Mouse (Mus musculus): ENCODE measurements at regions not wholly inside any gene's neighbourhood (a gene's known extent, or its start where the extent isn't known, plus 50 kb on each side); places are given as distances from the start of the nearest gene placed in this dataset.

- DNase-seq (ENCODE audit: low read depth in 1 of 2, low spot score in 2 of 2), result no peak
These were observed 124.1 kb downstream of the Edn3 start for GRCm38 (mm10) chr2:174884232-174885225.

DNA sequence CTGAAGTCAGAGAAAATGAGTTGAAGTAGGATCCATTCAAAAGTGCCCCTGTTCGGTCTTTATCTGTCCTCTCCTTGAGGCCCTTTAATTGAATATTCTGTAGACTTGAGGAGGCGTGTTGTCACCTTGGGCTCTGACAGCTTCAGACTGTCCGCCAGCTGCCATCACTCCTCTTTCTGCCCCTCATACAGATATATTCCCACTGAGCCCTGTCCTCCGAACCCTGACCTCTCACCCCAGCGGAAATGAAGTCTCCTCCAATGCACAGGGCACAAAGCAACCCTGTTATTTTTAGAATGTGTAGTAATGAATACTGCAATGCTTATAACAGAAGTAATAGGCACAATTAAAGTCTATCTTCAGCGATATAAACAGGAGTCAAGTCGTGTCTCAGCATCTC is 117.4 kb upstream of the Gm14444 start:
- no peak for DNase-seq (ENCODE audit: low read depth in 1 of 2, low spot score in 2 of 2)

DNA sequence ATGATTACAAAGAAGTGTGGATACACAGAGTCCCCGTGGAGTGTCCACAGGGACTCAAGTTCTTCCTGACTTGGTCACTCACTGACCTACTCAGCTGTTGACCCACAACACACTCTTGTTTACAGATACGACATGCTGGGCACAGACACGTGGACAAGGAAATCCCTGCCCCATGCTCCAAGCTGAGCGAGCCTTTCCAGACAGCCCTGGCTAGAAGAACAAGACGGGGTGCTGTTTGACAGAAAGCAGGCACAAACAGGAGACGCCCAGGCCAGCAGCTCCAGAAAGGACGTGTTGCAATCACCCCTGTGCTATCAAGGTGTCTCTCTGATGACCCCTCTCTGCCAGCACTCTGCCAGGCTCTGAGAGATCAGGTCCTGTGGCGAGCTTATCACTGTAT is 112.6 kb upstream of the Gm14444 start:
- no peak for DNase-seq (ENCODE audit: low read depth in 1 of 2, low spot score in 2 of 2)

GRCm38 (mm10) chr2:174899940-174900670 is 109.9 kb upstream of the Gm14444 start:
- no peak for DNase-seq (ENCODE audit: low read depth in 1 of 2, low spot score in 2 of 2)

DNA sequence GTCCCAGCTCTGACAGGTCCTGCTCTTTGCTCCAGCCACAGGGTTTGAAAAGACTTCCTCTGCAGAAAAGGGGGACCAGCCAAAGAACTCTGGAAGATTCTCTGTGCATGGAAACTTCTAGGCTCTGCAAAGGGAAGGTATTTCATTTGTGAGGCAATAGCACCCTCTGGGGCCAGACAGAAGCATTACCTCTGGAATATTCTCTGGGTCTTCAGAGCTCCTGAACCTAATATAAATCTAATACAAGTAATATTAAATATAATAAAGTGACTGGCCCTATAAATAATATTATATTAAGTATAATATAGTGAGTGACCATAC is 109.4 kb upstream of the Gm14444 start:
- no peak for DNase-seq (ENCODE audit: low read depth in 1 of 2, low spot score in 2 of 2)

- no peak for DNase-seq (ENCODE audit: low read depth in 1 of 2, low spot score in 2 of 2)
These were observed 108.2 kb upstream of the Gm14444 start for GRCm38 (mm10) chr2:174901801-174902200.

DNA sequence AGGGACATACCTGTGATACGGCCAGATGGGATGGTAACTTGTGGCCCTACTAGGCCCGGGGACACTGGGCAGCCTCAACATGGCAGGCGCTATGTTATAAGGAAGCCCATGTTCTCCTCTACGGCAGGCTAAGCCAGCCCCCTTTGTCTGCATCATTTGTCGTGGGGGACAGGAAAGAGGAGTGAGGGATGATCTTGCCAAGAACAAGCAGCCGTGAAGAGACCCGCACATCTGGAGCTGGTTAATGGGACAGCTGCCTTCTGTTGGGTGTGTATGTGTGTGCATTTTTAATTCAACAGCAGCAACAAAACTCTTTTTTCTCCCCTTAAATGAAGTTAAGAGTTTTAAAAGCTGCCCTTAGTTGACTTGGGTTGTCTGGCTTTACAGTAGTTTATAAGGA is 106.4 kb upstream of the Gm14444 start:
- no peak for DNase-seq (ENCODE audit: low read depth in 1 of 2, low spot score in 2 of 2)

DNA sequence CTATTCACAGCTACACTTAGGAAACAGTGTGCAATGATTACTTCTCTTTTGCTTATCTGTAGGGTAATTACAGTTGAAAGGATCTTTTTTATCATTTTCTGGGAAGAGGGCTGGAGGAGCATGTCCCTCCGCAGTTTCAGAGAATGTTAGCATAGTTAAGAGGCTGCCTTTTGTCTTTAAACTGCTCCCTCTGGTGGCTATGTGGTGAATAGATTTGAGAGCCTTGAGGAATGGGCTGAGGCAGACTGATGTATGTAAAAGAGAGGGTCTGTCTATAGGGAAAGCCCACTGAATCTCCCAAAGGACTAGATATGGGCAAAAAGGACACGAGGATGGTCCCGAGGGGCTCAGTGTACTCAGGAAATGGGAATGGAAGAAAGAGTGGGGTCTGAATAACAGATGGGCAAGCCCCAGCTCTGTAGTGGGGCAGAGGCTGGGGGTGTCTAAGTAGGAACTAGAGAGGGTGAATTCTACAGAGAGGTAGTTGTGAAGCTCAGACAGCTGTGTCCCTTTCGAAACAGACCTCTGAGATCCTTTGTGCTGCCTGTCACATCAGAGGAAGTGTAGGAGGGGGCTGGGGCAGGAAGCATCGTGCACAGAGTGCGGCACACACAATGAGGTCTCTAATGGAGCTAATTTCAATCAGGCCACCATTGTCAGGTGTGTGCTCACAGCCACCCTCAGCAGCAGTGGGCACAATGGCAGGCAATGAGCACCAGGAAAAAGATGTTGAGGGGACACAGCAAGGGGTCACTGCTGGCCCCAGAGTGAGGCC is 104.0 kb upstream of the Gm14444 start:
- no peak for DNase-seq (ENCODE audit: low read depth in 1 of 2, low spot score in 2 of 2)

DNA sequence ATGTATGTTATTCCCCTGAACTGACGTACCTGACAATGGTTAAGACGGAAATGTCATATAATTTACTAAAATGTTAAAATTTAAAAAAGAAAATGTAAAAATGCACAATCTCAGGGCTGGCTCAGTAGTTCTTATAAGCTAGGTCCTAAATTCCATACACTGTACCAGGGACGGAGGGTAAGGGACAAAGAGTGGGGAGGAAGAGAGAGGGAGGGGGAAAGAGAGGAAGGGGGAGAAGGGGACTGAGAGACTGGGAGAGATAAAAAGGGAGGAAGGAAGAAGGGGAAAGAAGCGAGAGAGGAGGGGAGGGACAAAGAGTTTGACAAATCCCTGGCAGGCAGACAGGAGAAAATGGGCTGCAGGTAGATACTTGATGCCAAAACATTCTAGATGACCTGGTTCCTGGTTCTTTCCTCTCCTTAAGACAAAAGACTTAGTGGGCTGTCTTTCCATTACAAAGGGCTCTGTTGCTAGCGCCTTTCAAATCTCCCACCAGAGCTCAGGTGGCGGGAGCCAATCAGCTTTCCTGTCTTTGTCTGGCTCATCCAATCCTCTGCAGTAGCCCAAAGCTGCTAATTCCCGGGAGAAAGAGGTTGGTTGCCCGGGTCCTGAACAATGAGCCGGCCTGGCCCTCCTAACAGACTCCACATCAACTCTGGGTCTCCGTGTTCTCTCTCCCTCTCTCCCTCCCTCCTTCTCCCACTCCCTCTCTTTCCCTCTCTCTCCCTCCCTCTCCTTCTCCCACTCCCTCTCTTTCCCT is 92.7 kb upstream of the Gm14444 start:
- no peak for DNase-seq (ENCODE audit: low read depth in 1 of 2, low spot score in 2 of 2)

DNA sequence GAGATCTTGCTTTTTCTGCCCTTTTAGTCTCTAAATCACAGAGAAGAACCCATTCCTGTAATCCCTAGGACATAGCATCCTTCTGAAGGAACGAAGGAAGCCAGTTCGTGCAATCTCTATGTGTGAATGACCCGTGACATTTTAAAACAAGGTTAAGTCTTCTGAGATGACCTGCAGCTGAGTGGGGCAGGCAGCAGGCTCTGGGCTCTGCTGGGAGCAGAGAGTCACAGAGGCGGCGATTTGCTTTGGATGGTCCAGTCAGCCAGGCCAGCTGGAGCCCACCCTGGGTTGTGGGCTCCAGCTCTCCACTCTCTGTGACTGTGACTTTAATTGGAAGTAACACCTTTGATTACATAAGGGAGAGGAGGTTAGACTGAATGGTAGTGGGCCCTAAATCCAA is 92.1 kb upstream of the Gm14444 start:
- DNase-seq (ENCODE audit: low read depth in 1 of 2, low spot score in 2 of 2), result no peak

GRCm38 (mm10) chr2:174922208-174922607 is 87.8 kb upstream of the Gm14444 start:
- no peak for DNase-seq (ENCODE audit: low read depth in 1 of 2, low spot score in 2 of 2)

DNA sequence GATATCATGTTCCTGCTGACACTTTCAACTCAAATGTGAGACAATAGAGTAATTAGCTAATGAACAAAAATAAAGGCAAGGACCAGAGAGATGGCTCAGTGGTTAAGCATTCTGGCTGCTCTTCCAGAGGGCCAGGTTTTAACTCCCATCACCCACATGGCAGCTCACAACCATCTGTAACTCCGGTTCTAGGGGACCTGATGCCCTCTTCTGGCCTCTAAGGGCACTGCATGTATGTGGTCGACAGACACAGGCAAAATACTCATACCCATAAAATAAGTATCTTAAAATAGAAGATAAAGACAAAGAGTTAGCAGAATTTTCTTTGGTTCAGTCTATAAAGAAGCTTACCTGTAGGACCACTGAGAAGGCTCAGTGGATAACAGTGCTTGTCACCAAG is 80.3 kb upstream of the Gm14444 start:
- DNase-seq (ENCODE audit: low read depth in 1 of 2, low spot score in 2 of 2), result no peak

- peak; percentile 16 to 54 for DNase-seq (ENCODE audit: low read depth in 1 of 2, low spot score in 2 of 2)
These were observed 77.7 kb upstream of the Gm14444 start for GRCm38 (mm10) chr2:174932137-174933012.

DNA sequence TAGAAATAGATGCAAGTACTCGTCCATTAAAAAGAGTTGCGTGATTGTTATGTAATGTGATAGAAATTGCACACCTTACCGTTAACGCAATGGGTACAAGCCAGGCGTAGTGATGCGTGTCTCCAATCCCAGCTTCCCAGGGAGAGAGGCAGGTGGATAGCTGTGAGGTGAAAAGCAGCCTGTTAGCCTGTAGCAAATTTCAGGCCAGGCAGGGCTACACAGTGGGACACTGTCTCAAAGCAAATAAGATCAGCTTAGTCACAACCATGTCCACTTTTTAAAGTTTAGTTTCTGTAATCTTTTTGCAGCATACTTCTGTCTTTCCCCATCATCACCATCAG is 77.1 kb upstream of the Gm14444 start:
- no peak for DNase-seq (ENCODE audit: low read depth in 1 of 2, low spot score in 2 of 2)

DNA sequence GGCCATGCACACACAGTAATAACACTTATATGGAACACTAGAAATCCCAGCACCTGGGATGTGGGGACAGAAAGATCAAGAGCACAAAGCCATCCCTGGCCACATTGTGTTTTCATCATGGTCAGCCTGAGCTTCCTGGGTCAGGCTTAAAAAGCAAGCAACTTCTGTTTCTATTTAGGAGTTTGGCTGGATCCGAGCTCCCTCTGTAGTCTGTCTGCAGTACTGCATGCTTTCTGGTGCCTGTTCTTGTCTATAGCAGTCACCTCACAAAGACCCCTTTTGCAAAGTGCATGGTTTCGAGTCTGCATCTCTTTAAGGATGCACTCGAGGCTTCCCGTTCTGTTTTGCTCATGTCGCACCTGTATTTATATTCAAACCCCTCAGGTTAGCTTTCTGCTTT is 73.4 kb upstream of the Gm14444 start:
- no peak for DNase-seq (ENCODE audit: low read depth in 1 of 2, low spot score in 2 of 2)

DNA sequence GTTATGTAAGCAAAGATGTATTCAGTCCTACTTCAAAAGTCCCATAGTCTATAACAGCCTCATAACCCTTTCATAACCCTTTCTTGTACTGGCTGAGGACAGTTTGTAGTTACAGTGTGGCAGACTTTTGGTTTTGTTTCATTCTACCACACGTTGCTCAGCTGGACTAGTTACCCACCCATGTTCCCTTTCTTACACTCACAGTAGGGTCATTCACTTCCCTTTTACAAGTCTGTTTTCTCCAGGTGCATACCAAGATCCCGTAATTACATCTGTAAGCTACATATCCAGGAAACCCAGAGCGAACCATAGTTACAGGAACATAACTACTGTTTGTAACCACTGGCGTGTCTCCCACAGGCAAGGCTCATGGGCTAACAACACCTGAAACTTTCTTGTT is 72.1 kb upstream of the Gm14444 start:
- no peak for DNase-seq (ENCODE audit: low read depth in 1 of 2, low spot score in 2 of 2)

- no peak for DNase-seq (ENCODE audit: low read depth in 1 of 2, low spot score in 2 of 2)
These were observed 67.8 kb upstream of the Gm14444 start for GRCm38 (mm10) chr2:174942221-174942620.

DNA sequence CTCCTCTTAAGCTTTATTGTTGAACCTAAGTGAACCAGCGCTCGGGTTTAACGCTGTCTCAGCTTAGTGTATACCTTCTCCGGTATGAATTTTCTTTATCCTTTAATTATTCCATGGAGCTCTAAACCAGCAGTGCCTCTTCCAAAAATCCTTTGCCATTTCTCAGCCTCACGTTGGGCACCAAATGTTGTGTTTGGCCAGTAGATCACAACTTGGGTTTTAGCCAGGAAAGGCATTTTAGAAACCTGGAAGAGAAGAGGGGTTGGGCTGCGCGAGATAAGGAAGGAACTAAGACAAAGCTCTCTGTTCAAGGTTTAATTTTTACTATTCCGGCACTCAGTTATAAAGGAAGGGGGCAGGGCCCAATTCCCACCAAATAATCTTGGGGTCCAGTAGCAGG is 61.9 kb upstream of the Gm14444 start:
- DNase-seq (ENCODE audit: low read depth in 1 of 2, low spot score in 2 of 2), result no peak
